Mouse (Mus musculus) CD4-positive helper T cell, adult 2 months (primary cell): ENCODE data around the gene Aldoc.

Source experiments
- DNase-seq: peaks from one replicate; pipeline ENCODE4 v3.0.0-alpha.2; 2012; ENCODE audit warnings: low read depth, missing footprints, low spot score

Gene Aldoc

GRCm38 (mm10) chr11:78360789-78361131, 38.0 kb downstream of the Aldoc start:
- no peak for DNase-seq

DNA sequence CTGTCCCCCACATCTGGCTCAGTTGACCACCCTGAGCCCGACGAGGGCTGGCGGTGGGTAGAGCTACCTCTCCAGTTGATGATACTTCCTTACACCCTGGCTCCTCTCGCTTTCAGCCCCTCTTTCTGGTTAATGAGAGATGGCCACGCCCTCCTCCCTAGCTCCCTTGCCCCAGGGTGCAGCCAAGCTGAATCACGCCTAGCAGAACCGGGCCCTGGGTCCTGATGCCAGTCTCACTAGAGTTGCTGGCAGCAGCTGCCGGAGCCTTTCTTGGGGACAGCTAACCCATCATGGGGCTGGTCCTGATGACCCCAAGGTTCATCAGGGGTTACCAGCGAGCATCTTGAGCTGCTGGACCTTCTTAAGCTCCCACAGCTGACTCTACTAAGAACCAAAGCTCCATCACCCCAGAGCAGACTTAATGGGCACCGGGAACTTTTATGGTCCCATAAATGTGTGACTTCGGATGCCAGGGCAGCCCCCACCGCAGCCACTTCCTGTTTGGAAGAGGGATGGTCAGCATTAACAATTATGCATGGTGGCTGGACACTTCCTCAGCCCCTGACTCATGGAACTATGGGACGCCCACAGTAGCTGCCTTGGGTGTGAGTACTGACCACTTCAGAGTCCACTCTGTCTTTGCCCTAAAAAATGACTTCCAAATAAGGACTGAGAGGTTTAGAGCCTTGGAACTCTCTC, 40.7 kb downstream of the Aldoc start:
- no peak for DNase-seq

GRCm38 (mm10) chr11:78364103-78364502, 41.3 kb downstream of the Aldoc start:
- DNase-seq, result no peak

GRCm38 (mm10) chr11:78367456-78368225, 44.9 kb downstream of the Aldoc start:
- DNase-seq, result no peak

DNA sequence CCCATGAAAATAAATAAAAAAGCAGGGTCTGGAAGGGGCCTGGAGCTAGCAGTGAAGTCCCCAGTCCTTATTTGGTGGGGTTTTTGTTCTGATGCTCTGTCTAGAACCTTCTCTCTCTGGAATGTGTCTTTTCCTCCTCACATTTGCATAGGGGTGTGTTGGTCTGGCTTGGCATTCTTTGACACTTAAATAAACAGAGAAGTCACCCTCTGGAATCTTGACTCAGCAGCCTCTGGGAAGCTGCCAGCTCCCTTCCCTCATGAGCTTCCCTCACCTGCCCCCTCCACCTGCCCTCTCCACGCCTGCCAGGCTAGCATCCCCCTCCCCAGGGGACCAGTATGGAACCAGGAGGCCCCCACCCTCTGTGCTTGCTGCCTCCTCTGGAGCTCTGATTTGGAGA, 47.6 kb downstream of the Aldoc start:
- DNase-seq, result no peak

GRCm38 (mm10) chr11:78371711-78372110, 48.9 kb downstream of the Aldoc start:
- DNase-seq, result no peak

DNA sequence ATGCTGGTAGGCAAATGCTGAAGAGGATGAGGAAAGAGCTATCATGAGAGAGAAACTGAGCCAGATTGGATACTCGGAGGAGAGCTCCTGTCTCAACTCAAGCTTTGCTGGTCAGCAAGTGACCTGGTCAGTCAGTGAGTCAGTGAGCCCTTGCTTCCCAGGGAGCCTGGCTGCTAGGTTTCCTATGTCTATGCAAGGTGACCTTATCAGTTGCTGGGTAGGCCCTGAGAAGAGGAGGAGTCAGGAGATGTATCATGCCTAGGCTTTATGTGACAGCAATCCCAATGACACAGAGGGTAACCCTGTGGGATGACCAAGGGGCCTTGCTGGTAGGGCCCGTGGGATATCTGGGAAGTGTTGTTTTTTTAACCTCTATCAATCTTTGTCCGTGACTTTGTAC, 49.4 kb downstream of the Aldoc start:
- no peak for DNase-seq

GRCm38 (mm10) chr11:78372610-78373009, 49.8 kb downstream of the Aldoc start:
- no peak for DNase-seq

- DNase-seq, result no peak
Measured at GRCm38 (mm10) chr11:78374147-78374546, 51.4 kb downstream of the Aldoc start.
